In the genomic region with DNA sequence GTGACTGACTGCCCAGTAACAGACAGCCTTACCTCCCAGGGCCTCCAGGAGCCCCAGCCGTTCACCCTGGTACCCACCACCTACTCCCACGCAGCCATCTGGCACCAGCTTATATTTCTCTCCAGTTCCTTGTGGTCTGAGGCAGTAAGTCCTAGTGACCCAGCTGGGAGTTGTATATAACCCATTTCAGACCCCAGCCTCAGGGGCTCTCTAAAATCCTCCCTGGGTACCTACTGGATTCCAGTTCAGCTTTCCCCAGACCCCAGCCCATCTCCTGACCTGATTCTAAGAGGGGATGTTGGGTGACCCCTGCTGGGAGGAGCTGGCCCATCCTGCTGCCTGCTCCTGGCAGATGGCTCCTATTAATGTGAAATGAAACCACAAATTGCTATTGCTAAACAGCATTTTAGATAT, we compare ENCODE assay signal across 16 mouse cellular contexts. TPM values are rescaled to one million over a fixed set of nuclear protein-coding genes. Genes with fewer than 3 reads are reported as not detected.
DNase-seq lines count a peak whose midpoint lies in the region; ATAC-seq and TF ChIP-seq lines count a peak whose summit lies in the region.
"Had no signal": no experiment of that assay in that cellular context is flagged by ENCODE, and none has a peak within 500 bp of the region (broad histone marks: within the 10 kb centered on the region; RNA-seq: fewer than 3 reads in every experiment).

No protein-coding gene starts in this region.

- H3K27me3 ChIP-seq in myocyte (ENCODE audit: control insufficient read depth, insufficient read depth, insufficient read length), result no peaks in the 10 kb centered on the region
- no peaks in the 10 kb centered on the region for H3K27me3 ChIP-seq in hindbrain, embryonic 12.5 days
- H3K27me3 ChIP-seq: forebrain, embryonic 13.5 days; liver, embryonic 12.5 days had no signal

- H3K79me2 ChIP-seq in myocyte (ENCODE audit: control insufficient read depth, insufficient read depth), result no peaks in the 10 kb centered on the region

- H3K4me3 ChIP-seq in myocyte, result no peak overlapping the region
- no peak overlapping the region for H3K4me3 ChIP-seq in hindbrain, embryonic 12.5 days
- H3K4me3 ChIP-seq: forebrain, embryonic 13.5 days; liver, embryonic 12.5 days; midbrain, embryonic 10.5 days had no signal

- WGBS in hindbrain, embryonic 12.5 days, result 84% methylated on average over 2 of the region's 2 CpGs

- ATAC-seq in hindbrain, embryonic 12.5 days (ENCODE audit: low FRiP score), result no peak
- ATAC-seq: CD4-positive, CD25-positive, alpha-beta regulatory T cell, adult 4 months; forebrain, embryonic 13.5 days; liver, embryonic 12.5 days had no signal

- no peaks in the 10 kb centered on the region for H3K36me3 ChIP-seq in myocyte (ENCODE audit: control insufficient read depth, insufficient read depth)
- no peaks in the 10 kb centered on the region for H3K36me3 ChIP-seq in hindbrain, embryonic 12.5 days
- H3K36me3 ChIP-seq: liver, embryonic 12.5 days; midbrain, embryonic 10.5 days had no signal

- no peaks in the 10 kb centered on the region for H3K9me3 ChIP-seq in hindbrain, embryonic 12.5 days (replicated peaks)
- H3K9me3 ChIP-seq: forebrain, embryonic 13.5 days; G1E; liver, embryonic 12.5 days; midbrain, embryonic 10.5 days had no signal

- H3K9ac ChIP-seq in hindbrain, embryonic 12.5 days, result no peak overlapping the region
- H3K9ac ChIP-seq: forebrain, embryonic 13.5 days; liver, embryonic 12.5 days; lung, embryonic 14.5 days had no signal

- peak; percentile 13 for DNase-seq in embryo, embryonic 10 days (ENCODE audit: low spot score)
- no peak for DNase-seq in embryo, embryonic 9.5 days (ENCODE audit: extremely low spot score)
- peak; percentile 15 for DNase-seq in kidney, postnatal 10 days
- no peak for DNase-seq in kidney, adult 8-10 months
- DNase-seq in cerebellum, adult 9-10 months, result peak; percentile 88
- DNase-seq in frontal cortex, postnatal 10 days (ENCODE audit: low spot score in 2 of 2), result no peak
- DNase-seq: lung, embryonic 14.5 days; lung, postnatal 4 days; thymus, postnatal 36 days had no signal

- H3K4me1 ChIP-seq in hindbrain, embryonic 12.5 days, result no peaks in the 10 kb centered on the region
- H3K4me1 ChIP-seq: forebrain, embryonic 13.5 days; midbrain, embryonic 10.5 days had no signal

- peak overlapping the region; percentile 73 for H3K4me2 ChIP-seq in myocyte (ENCODE audit: low read depth)
- no peak overlapping the region for H3K4me2 ChIP-seq in hindbrain, embryonic 12.5 days (replicated peaks)
- H3K4me2 ChIP-seq: forebrain, embryonic 13.5 days; liver, embryonic 12.5 days; lung, embryonic 14.5 days had no signal

- no peak for TF ChIP-seq POLR2A in myocyte (IDR thresholded peaks at IDR 0.05; ENCODE audit: insufficient read length, low read depth)

- H3ac ChIP-seq in myocyte (ENCODE audit: control insufficient read depth, insufficient read length), result no peak overlapping the region

- no peak overlapping the region for H3K27ac ChIP-seq in hindbrain, embryonic 12.5 days
- H3K27ac ChIP-seq: forebrain, embryonic 13.5 days; liver, embryonic 12.5 days; midbrain, embryonic 10.5 days had no signal

TF ChIP-seq in myocyte, 11 proteins besides CTCF, POLR2A, EP300 and RAD21:
- TF ChIP-seq USF1 (IDR thresholded peaks at IDR 0.05; ENCODE audit: low read depth), result no peak
- no peak for TF ChIP-seq POLR2AphosphoS2 (IDR thresholded peaks at IDR 0.05; ENCODE audit: insufficient read length, low read depth)
- peak in 2 of 3 experiments; percentile 52 to 60 for TF ChIP-seq MYOD1 (IDR thresholded peaks at IDR 0.05; ENCODE audit: control insufficient read depth in 1 of 3, insufficient read length in 2 of 3, low read depth in 2 of 3)
- peak; percentile 65 for TF ChIP-seq CEBPB (IDR thresholded peaks at IDR 0.05; ENCODE audit: insufficient read depth, poor library complexity, severe bottlenecking)
- no peak for TF ChIP-seq E2F4 (IDR thresholded peaks at IDR 0.05; ENCODE audit: insufficient read depth)
- peak; percentile 35 for TF ChIP-seq TCF12 (IDR thresholded peaks at IDR 0.05; ENCODE audit: insufficient read depth, poor library complexity, severe bottlenecking)
- TF ChIP-seq REST (IDR thresholded peaks at IDR 0.05; ENCODE audit: insufficient read depth, insufficient read length), result no peak
- TF ChIP-seq SRF (IDR thresholded peaks at IDR 0.05; ENCODE audit: control insufficient read depth, insufficient read length, low read depth), result no peak
- TF ChIP-seq MAX (IDR thresholded peaks at IDR 0.05; ENCODE audit: low read depth), result no peak
- no peak for TF ChIP-seq TCF3 (IDR thresholded peaks at IDR 0.05; ENCODE audit: insufficient read length, low read depth)
- TF ChIP-seq MYOG (IDR thresholded peaks at IDR 0.05; ENCODE audit: control insufficient read depth in 1 of 3, insufficient read depth in 1 of 3, insufficient read length in 2 of 3, low read depth in 2 of 3), result peak in 1 of 3 experiments; percentile 27

RNA-seq across cellular contexts. Expression of gene Sesn1, which starts 50.5 kb away (rescaled TPM):
- 9.7 TPM for polyA plus RNA-seq in myocyte (2012; fragmentation: generic; extraction: Trizol)
- 33.0 and 35.1 TPM in 2 replicates for polyA plus RNA-seq in hindbrain, embryonic 12.5 days (2016; fragmentation: Nextera tagmentation; extraction: Ambion mirVana)

RNA-seq across cellular contexts. Expression of gene Cep57l1, which starts 50.6 kb away (rescaled TPM):
- 3.3 TPM for polyA plus RNA-seq in myocyte (2012; fragmentation: generic; extraction: Trizol)
- 19.7 and 21.9 TPM in 2 replicates for polyA plus RNA-seq in hindbrain, embryonic 12.5 days (2016; fragmentation: Nextera tagmentation; extraction: Ambion mirVana)

Comparison
In these comparisons a context has a peak if more than half of its experiments do, and no peak if none do; other contexts are left out.
1. DNase-seq: peak in embryo, embryonic 10 days (single experiment), kidney, postnatal 10 days (single experiment) and cerebellum, adult 9-10 months (single experiment); none in embryo, embryonic 9.5 days (single experiment), kidney, adult 8-10 months (0 of 2) and frontal cortex, postnatal 10 days (0 of 2).